In genomic region chr10:66943875-66944274, GRCm38 (mm10) we compare ENCODE assay signal across 10 mouse cellular contexts.
A peak's percentile ranks its signal among the peaks of the same experiment; 100 is the strongest.
DNase-seq lines count a peak whose midpoint lies in the region; ATAC-seq lines count a peak whose summit lies in the region.
"Had no signal": no experiment of that assay in that cellular context is flagged by ENCODE, and none has a peak within 500 bp of the region (broad histone marks: within the 10 kb centered on the region; RNA-seq: fewer than 3 reads in every experiment).

No protein-coding gene starts in this region.

- H3K36me3 ChIP-seq in lung, embryonic 16.5 days (ENCODE audit: control insufficient read depth, insufficient read depth, low read length): no peaks in the 10 kb centered on the region
- no peaks in the 10 kb centered on the region for H3K36me3 ChIP-seq in stomach, embryonic 16.5 days (ENCODE audit: control insufficient read depth, insufficient read depth, low read length)
- H3K36me3 ChIP-seq: hindbrain, embryonic 12.5 days had no signal

- 19% methylated on average over 5 of the region's 5 CpGs for WGBS in lung, embryonic 16.5 days
- 30% methylated on average over 5 of the region's 5 CpGs for WGBS in stomach, embryonic 16.5 days

- H3K27me3 ChIP-seq in lung, embryonic 16.5 days (ENCODE audit: control insufficient read depth, insufficient read depth, low read depth, low read length): no peaks in the 10 kb centered on the region
- no peaks in the 10 kb centered on the region for H3K27me3 ChIP-seq in stomach, embryonic 16.5 days (ENCODE audit: control insufficient read depth, insufficient read depth, low read length)
- H3K27me3 ChIP-seq: hindbrain, embryonic 12.5 days had no signal

- no peaks in the 10 kb centered on the region; the same call in 1 of the 2 replicates for H3K4me1 ChIP-seq in lung, embryonic 16.5 days (replicated peaks; ENCODE audit: control insufficient read depth, insufficient read depth, low read length)
- H3K4me1 ChIP-seq in stomach, embryonic 16.5 days (ENCODE audit: control insufficient read depth, insufficient read depth, low read length): no peaks in the 10 kb centered on the region
- H3K4me1 ChIP-seq: hindbrain, embryonic 12.5 days had no signal

- intact Hi-C loops in heart, postnatal 10 days (cut with DNase I): no loop called here

- no peak overlapping the region for H3K4me3 ChIP-seq in lung, embryonic 16.5 days (ENCODE audit: low read length)
- no peak overlapping the region for H3K4me3 ChIP-seq in stomach, embryonic 16.5 days (replicated peaks; ENCODE audit: low read length)
- H3K4me3 ChIP-seq: hindbrain, embryonic 12.5 days had no signal

- H3K27ac ChIP-seq in lung, embryonic 16.5 days (ENCODE audit: low read length): peak overlapping the region; percentile 72
- no peak overlapping the region for H3K27ac ChIP-seq in stomach, embryonic 16.5 days (ENCODE audit: low read length)
- H3K27ac ChIP-seq: hindbrain, embryonic 12.5 days had no signal

- no peak overlapping the region for H3K9ac ChIP-seq in lung, embryonic 16.5 days (ENCODE audit: low read length)
- H3K9ac ChIP-seq in stomach, embryonic 16.5 days (ENCODE audit: low read length): no peak overlapping the region
- H3K9ac ChIP-seq: hindbrain, embryonic 12.5 days had no signal

- DNase-seq in gastrocnemius, adult 18-20 months (ENCODE audit: low spot score): peak; percentile 32
- DNase-seq in gastrocnemius, adult 8-10 months (ENCODE audit: low spot score in 2 of 2): no peak
- no peak for DNase-seq in lung, adult 18-20 months
- peak; percentile 69 to 70 for DNase-seq in heart, postnatal 10 days
- DNase-seq in frontal cortex, postnatal 25 days (ENCODE audit: low spot score in 2 of 2): no peak
- DNase-seq in right cerebral cortex, postnatal 25 days: no peak
- DNase-seq: thymus, postnatal 14 days had no signal

- H3K4me2 ChIP-seq in lung, embryonic 16.5 days (ENCODE audit: low read depth, low read length): no peak overlapping the region
- H3K4me2 ChIP-seq in stomach, embryonic 16.5 days (ENCODE audit: low read depth, low read length): peak overlapping the region; percentile 21; the same call in 1 of the 2 replicates
- H3K4me2 ChIP-seq: hindbrain, embryonic 12.5 days had no signal

- peak; percentile 92 for ATAC-seq in lung, embryonic 16.5 days (ENCODE audit: low read depth)
- peak; percentile 33; the same call in 1 of the 2 replicates for ATAC-seq in stomach, embryonic 16.5 days (ENCODE audit: insufficient read depth, low FRiP score)

- no peaks in the 10 kb centered on the region for H3K9me3 ChIP-seq in lung, embryonic 16.5 days (ENCODE audit: control insufficient read depth, low read length)
- H3K9me3 ChIP-seq in stomach, embryonic 16.5 days (replicated peaks; ENCODE audit: control insufficient read depth, low read length): peaks cover 6% of the 10 kb centered on the region; the same call in 1 of the 2 replicates
- H3K9me3 ChIP-seq: hindbrain, embryonic 12.5 days had no signal

Comparison
In these comparisons a context has a peak if more than half of its experiments do, and no peak if none do; other contexts are left out.
1. DNase-seq: peak in gastrocnemius, adult 18-20 months (single experiment) and heart, postnatal 10 days (2 of 2); none in gastrocnemius, adult 8-10 months (0 of 2), lung, adult 18-20 months (0 of 2), frontal cortex, postnatal 25 days (0 of 2) and right cerebral cortex, postnatal 25 days (single experiment).